Mouse (Mus musculus): ENCODE results near the gene Esd. TPM values are rescaled to one million over a fixed set of nuclear protein-coding genes. Genes with fewer than 3 reads are reported as not detected.
A peak's percentile ranks its signal among the peaks of the same experiment; 100 is the strongest.

The Esd gene
- total RNA-seq, 1 experiment from 2014 or later = 187 TPM

DNA sequence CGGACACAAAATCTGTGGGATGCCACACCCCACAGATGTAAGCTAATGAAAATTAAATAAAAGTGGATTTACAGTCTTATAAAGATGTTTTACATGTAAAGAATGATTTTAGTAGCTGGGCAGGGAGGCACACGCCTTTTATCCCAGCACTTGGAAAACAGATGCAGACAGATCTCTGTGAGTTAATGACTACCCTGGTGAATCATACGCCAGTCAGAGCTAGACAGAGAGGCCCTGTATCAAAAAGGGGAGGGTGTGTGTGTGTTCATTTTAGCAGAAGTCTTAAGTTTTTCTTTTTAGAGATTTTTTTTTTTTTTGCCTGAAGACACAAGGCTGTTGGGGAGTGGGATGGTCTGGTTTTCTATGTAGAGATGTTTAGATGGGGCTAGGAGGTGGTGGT is 55.6 kb downstream of the Esd start:
- ATAC-seq (replicated peaks in 1 of 2; ENCODE audit: insufficient read depth in 1 of 2, low FRiP score in 2 of 2, low TSS enrichment in 1 of 2, low read depth in 1 of 2, poor library complexity in 2 of 2, severe bottlenecking in 2 of 2) = no peak

DNA sequence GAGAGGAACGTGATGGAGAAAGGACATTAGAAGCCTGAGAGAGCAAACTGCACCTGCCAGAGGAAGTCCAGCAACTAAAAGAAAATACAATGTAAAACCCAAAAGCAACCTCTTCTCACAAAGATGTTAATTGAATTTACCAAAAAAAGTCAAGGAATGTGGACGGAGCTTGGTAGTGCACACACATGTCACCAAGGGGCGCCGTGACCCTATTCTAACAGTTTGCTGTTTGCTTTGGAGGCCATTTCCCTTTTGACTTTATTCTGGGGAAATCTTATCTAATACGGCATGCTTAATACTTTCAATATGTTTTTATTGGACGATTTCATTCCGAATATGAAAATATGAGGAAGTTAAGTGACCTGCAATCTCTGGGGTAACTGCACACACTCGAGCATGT is 56.7 kb downstream of the Esd start:
- ATAC-seq (replicated peaks in 1 of 2; ENCODE audit: insufficient read depth in 1 of 2, low FRiP score in 2 of 2, low TSS enrichment in 1 of 2, low read depth in 1 of 2, poor library complexity in 2 of 2, severe bottlenecking in 2 of 2) = no peak

DNA sequence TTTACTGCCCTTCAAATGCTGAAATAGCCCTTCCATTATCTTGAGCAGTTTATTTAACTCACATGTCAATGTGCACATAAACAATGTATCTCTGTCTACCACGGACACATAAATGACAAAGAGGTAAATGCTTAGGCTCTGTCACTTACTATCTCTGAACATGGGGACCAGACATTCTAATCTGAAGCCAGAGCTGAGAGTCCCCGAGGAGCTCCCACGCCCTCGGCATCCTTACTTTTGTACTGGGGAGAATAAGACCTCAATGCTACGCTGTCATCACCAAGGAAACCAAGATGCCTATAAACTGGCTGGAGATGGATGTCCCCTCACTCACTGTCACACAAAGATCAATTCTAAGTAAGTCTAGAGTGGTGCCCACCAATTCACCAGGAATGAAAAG is 58.4 kb downstream of the Esd start:
- no peak for ATAC-seq (replicated peaks in 1 of 2; ENCODE audit: insufficient read depth in 1 of 2, low FRiP score in 2 of 2, low TSS enrichment in 1 of 2, low read depth in 1 of 2, poor library complexity in 2 of 2, severe bottlenecking in 2 of 2)

DNA sequence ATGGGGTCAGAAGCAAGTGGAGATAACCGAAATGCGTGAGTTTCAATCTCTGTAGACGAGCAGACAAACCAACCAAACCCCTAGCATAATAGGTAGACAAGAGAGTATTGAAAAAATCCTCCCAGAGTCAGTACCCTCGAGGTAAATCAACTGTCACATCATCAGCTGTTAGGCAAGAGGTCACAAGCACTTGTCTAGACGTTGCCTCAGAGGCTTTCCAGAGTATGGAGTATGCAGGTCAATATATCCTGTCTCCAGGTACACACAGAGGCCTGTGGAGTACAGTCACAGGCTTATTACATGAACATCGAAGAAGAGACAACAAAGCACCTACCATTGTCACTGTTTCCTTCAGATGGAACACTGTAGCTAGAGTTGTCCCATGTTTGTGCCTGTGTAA is 60.7 kb downstream of the Esd start:
- no peak for ATAC-seq (replicated peaks in 1 of 2; ENCODE audit: insufficient read depth in 1 of 2, low FRiP score in 2 of 2, low TSS enrichment in 1 of 2, low read depth in 1 of 2, poor library complexity in 2 of 2, severe bottlenecking in 2 of 2)

DNA sequence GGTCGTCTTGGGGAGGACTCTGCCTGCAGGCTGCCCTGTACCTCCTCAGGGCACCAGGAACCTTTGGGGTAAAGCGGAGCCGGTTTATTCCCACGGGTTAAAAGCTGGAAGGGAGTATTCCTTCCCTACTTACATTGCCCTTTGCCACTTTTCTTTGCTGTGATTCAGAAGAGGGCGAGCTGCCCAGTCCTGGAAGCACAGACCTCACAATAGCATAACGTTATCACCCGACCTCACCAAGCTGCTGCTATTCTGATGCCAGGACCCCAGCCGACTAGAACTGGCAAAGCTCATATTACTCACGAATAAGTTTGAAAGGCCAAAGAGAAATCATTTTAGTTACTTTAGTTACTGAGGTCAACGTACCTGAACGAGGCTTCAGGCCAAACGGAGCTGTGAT is 62.8 kb downstream of the Esd start:
- no peak for ATAC-seq (replicated peaks in 1 of 2; ENCODE audit: insufficient read depth in 1 of 2, low FRiP score in 2 of 2, low TSS enrichment in 1 of 2, low read depth in 1 of 2, poor library complexity in 2 of 2, severe bottlenecking in 2 of 2)

DNA sequence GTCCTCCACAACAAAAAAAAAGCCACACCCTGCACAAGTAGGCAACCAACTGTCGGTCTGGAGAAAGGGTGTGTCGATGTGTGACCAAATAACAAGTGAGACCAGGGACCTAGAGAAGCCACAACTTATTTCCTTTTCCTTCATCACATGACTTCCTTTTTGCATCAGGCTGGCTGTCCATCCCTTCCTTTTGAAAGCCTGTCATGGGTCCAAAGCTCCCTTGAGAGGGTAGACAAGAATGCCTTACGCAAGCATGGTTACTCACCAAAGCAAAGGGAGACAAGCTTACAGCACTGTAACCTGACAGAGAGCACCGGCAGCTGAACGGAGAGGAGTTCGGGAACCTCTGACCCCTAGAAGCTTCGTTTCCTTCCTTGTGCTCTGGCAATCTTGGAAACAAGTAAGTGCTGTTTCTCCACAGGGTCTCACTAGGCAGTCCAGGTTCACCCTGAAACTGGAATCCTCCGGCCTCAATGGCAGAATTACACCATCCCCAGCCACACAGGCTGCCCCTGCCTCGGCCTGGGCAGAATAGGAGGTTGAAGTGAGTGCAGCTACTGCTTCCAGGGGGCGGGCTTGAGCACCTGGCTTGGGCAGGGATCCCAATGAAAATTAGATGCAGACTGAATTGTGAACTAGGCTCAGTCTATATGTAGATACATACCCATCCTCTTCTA is 65.4 kb downstream of the Esd start:
- ATAC-seq (replicated peaks in 1 of 2; ENCODE audit: insufficient read depth in 1 of 2, low FRiP score in 2 of 2, low TSS enrichment in 1 of 2, low read depth in 1 of 2, poor library complexity in 2 of 2, severe bottlenecking in 2 of 2) = peak; percentile 37 to 74; a peak in 2 of 4 replicates

DNA sequence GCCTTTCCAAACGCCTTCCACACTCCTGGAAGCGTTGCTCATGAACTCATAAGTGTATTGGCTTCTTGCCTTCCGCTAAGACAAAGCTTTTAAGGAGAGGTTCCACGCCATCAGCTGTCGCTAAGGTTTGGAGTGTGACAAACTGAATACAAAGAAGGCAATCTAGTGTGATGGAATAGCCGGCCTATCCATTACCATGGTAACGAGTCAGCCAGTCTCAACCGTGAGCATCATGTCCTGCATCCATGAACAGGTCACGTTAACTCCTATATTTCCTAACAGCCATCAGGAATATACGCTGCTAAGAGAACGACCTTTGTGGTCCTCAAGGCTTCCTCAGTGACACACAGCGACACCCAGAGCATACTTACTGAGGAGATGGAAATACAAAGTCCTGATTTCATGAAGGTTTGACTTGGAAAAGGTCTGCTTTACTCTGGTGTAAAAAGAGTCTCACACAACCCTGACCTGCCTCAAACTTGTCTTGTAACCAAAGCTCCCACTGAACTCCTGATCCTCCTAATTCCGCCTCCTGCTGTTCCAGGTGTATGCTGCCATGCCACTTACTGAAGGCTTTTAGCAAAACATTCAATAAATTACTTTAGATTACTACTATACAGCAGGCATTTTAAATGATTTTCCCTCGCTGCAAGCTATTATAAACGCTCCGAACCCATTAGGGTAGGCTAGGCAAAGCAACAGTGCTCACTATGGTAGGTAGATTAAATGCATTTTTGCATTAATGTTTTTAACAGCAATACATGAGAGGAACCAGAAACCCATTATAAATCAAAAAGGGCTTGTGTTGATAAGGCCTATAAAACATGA is 66.2 kb downstream of the Esd start:
- ATAC-seq (replicated peaks in 1 of 2; ENCODE audit: insufficient read depth in 1 of 2, low FRiP score in 2 of 2, low TSS enrichment in 1 of 2, low read depth in 1 of 2, poor library complexity in 2 of 2, severe bottlenecking in 2 of 2) = no peak

Other genes starting within 250 kb of the Esd start
- 1.8 and 4.3 TPM in 2 replicates for gene Htr2a, start 91.5 kb upstream of the Esd start, total RNA-seq (2017)
- gene Lrch1, start 215.6 kb downstream of the Esd start, total RNA-seq (2017) = 21.4 and 23.4 TPM in 2 replicates

All from hematopoietic stem cell, adult 5-6 weeks (primary cell).